In genomic region chr10:53028454-53028853, GRCm38 (mm10) we compare ENCODE assay signal across 25 mouse cellular contexts.
DNase-seq lines count a peak whose midpoint lies in the region; ATAC-seq lines count a peak whose summit lies in the region.
"Had no signal": no experiment of that assay in that cellular context is flagged by ENCODE, and none has a peak within 500 bp of the region (broad histone marks: within the 10 kb centered on the region; RNA-seq: fewer than 3 reads in every experiment).

No protein-coding gene starts in this region.

- H3K4me2 ChIP-seq in forebrain, embryonic 12.5 days: no peak overlapping the region
- H3K4me2 ChIP-seq in midbrain, embryonic 13.5 days (replicated peaks): no peak overlapping the region
- no peak overlapping the region for H3K4me2 ChIP-seq in midbrain, embryonic 15.5 days
- H3K4me2 ChIP-seq in hindbrain, embryonic 14.5 days (replicated peaks): no peak overlapping the region
- H3K4me2 ChIP-seq: heart, embryonic 12.5 days; hindbrain, embryonic 15.5 days; kidney, embryonic 15.5 days; limb, embryonic 13.5 days; liver, embryonic 13.5 days; lung, embryonic 14.5 days had no signal

- peak overlapping the region; percentile 26; the same call in 1 of the 2 replicates for H3K27ac ChIP-seq in forebrain, embryonic 10.5 days
- H3K27ac ChIP-seq in forebrain, embryonic 12.5 days: no peak overlapping the region
- no peak overlapping the region for H3K27ac ChIP-seq in midbrain, embryonic 13.5 days
- H3K27ac ChIP-seq in midbrain, embryonic 15.5 days: no peak overlapping the region
- H3K27ac ChIP-seq in hindbrain, embryonic 14.5 days: no peak overlapping the region
- H3K27ac ChIP-seq: hindbrain, embryonic 15.5 days; kidney, embryonic 15.5 days; limb, embryonic 13.5 days; liver, embryonic 13.5 days; midbrain, embryonic 10.5 days had no signal

- 46% methylated on average over 4 of the region's 4 CpGs for WGBS in forebrain, embryonic 10.5 days
- WGBS in forebrain, embryonic 12.5 days: 22% methylated on average over 4 of the region's 4 CpGs
- 27% methylated on average over 4 of the region's 4 CpGs for WGBS in midbrain, embryonic 13.5 days
- 42% methylated on average over 4 of the region's 4 CpGs for WGBS in midbrain, embryonic 15.5 days
- 11% methylated on average over 4 of the region's 4 CpGs for WGBS in hindbrain, embryonic 14.5 days

- no peak overlapping the region for H3K9ac ChIP-seq in forebrain, embryonic 12.5 days
- H3K9ac ChIP-seq in midbrain, embryonic 13.5 days (replicated peaks): no peak overlapping the region
- H3K9ac ChIP-seq in midbrain, embryonic 15.5 days: no peak overlapping the region
- H3K9ac ChIP-seq in hindbrain, embryonic 14.5 days: no peak overlapping the region
- H3K9ac ChIP-seq: heart, embryonic 12.5 days; hindbrain, embryonic 15.5 days; kidney, embryonic 15.5 days; limb, embryonic 13.5 days; liver, embryonic 13.5 days; lung, embryonic 14.5 days had no signal

- no peaks in the 10 kb centered on the region for H3K27me3 ChIP-seq in forebrain, embryonic 10.5 days (ENCODE audit: poor library complexity, severe bottlenecking)
- no peaks in the 10 kb centered on the region for H3K27me3 ChIP-seq in forebrain, embryonic 12.5 days
- H3K27me3 ChIP-seq in midbrain, embryonic 13.5 days: no peaks in the 10 kb centered on the region
- H3K27me3 ChIP-seq in midbrain, embryonic 15.5 days (replicated peaks): no peaks in the 10 kb centered on the region
- H3K27me3 ChIP-seq in hindbrain, embryonic 14.5 days (ENCODE audit: control insufficient read depth, insufficient read depth, low read length): no peaks in the 10 kb centered on the region
- H3K27me3 ChIP-seq: heart, embryonic 12.5 days; hindbrain, embryonic 15.5 days; kidney, embryonic 15.5 days; limb, embryonic 13.5 days; liver, embryonic 13.5 days had no signal

- no peaks in the 10 kb centered on the region for H3K36me3 ChIP-seq in forebrain, embryonic 10.5 days (replicated peaks)
- H3K36me3 ChIP-seq in forebrain, embryonic 12.5 days (replicated peaks): no peaks in the 10 kb centered on the region
- no peaks in the 10 kb centered on the region for H3K36me3 ChIP-seq in midbrain, embryonic 13.5 days
- no peaks in the 10 kb centered on the region for H3K36me3 ChIP-seq in midbrain, embryonic 15.5 days (replicated peaks)
- H3K36me3 ChIP-seq in hindbrain, embryonic 14.5 days (replicated peaks; ENCODE audit: control insufficient read depth, insufficient read depth): no peaks in the 10 kb centered on the region
- H3K36me3 ChIP-seq: heart, embryonic 12.5 days; hindbrain, embryonic 15.5 days; kidney, embryonic 15.5 days; limb, embryonic 13.5 days; liver, embryonic 13.5 days; midbrain, embryonic 10.5 days had no signal

- peaks cover 11% of the 10 kb centered on the region for H3K4me1 ChIP-seq in forebrain, embryonic 10.5 days
- H3K4me1 ChIP-seq in forebrain, embryonic 12.5 days: peaks cover 10% of the 10 kb centered on the region; the same call in 1 of the 2 replicates
- peaks cover 5% of the 10 kb centered on the region for H3K4me1 ChIP-seq in midbrain, embryonic 13.5 days (replicated peaks)
- no peaks in the 10 kb centered on the region for H3K4me1 ChIP-seq in midbrain, embryonic 15.5 days
- no peaks in the 10 kb centered on the region for H3K4me1 ChIP-seq in hindbrain, embryonic 14.5 days (replicated peaks; ENCODE audit: control insufficient read depth, insufficient read depth, low read length)
- H3K4me1 ChIP-seq: heart, embryonic 12.5 days; hindbrain, embryonic 15.5 days; kidney, embryonic 15.5 days; limb, embryonic 13.5 days; liver, embryonic 13.5 days had no signal

- no peak; the same call in 1 of the 2 replicates for ATAC-seq in forebrain, embryonic 12.5 days (ENCODE audit: low FRiP score)
- ATAC-seq in midbrain, embryonic 13.5 days: peak; percentile 53; the same call in 1 of the 2 replicates
- ATAC-seq in midbrain, embryonic 15.5 days (replicated peaks): no peak
- ATAC-seq in hindbrain, embryonic 14.5 days (ENCODE audit: low FRiP score): peak; percentile 65; the same call in 1 of the 2 replicates
- ATAC-seq in megakaryocyte, adult 5-6 weeks (ENCODE audit: poor library complexity, severe bottlenecking): no peak
- ATAC-seq: intestine, postnatal 0 days had no signal

- no peaks in the 10 kb centered on the region for H3K9me3 ChIP-seq in forebrain, embryonic 10.5 days
- H3K9me3 ChIP-seq in forebrain, embryonic 12.5 days: no peaks in the 10 kb centered on the region
- no peaks in the 10 kb centered on the region for H3K9me3 ChIP-seq in midbrain, embryonic 13.5 days
- H3K9me3 ChIP-seq in midbrain, embryonic 15.5 days: no peaks in the 10 kb centered on the region
- H3K9me3 ChIP-seq in hindbrain, embryonic 14.5 days (ENCODE audit: control insufficient read depth, low read length): no peaks in the 10 kb centered on the region
- H3K9me3 ChIP-seq: heart, embryonic 12.5 days; hindbrain, embryonic 15.5 days; kidney, embryonic 15.5 days; limb, embryonic 13.5 days; liver, embryonic 13.5 days; midbrain, embryonic 10.5 days had no signal

- no peak overlapping the region for H3K4me3 ChIP-seq in forebrain, embryonic 10.5 days
- no peak overlapping the region for H3K4me3 ChIP-seq in forebrain, embryonic 12.5 days (replicated peaks)
- no peak overlapping the region for H3K4me3 ChIP-seq in midbrain, embryonic 13.5 days (replicated peaks)
- no peak overlapping the region for H3K4me3 ChIP-seq in midbrain, embryonic 15.5 days
- no peak overlapping the region for H3K4me3 ChIP-seq in hindbrain, embryonic 14.5 days (replicated peaks; ENCODE audit: low read length)
- H3K4me3 ChIP-seq: heart, embryonic 12.5 days; hindbrain, embryonic 15.5 days; kidney, embryonic 15.5 days; limb, embryonic 13.5 days; liver, embryonic 13.5 days; midbrain, embryonic 10.5 days; myocyte had no signal

- no peak for DNase-seq in forebrain, embryonic 10.5 days (ENCODE audit: extremely low spot score, low spot score)
- peak; percentile 32 for DNase-seq in embryo, embryonic 10 days (ENCODE audit: low spot score)
- DNase-seq in hindbrain, embryonic 14.5 days (ENCODE audit: low spot score): no peak
- DNase-seq in lung, adult 18-20 months: no peak
- DNase-seq: adrenal gland, postnatal 10 days; cerebellum, adult 2 months; cerebellum, postnatal 36 days; gastrocnemius, postnatal 25 days; heart, adult 18-20 months; heart, postnatal 10 days; kidney, postnatal 4 days; liver, embryonic 13.5 days; lung, embryonic 14.5 days; lung, postnatal 36 days had no signal

Comparison
In these comparisons a context has a peak if more than half of its experiments do, and no peak if none do; other contexts are left out.
1. ATAC-seq: peak in midbrain, embryonic 13.5 days (single experiment) and hindbrain, embryonic 14.5 days (single experiment); none in forebrain, embryonic 12.5 days (single experiment), midbrain, embryonic 15.5 days (single experiment) and megakaryocyte, adult 5-6 weeks (single experiment).